Mouse (Mus musculus): ENCODE results near the gene Ybx3. TPM values are rescaled to one million over a fixed set of nuclear protein-coding genes. Genes with fewer than 3 reads are reported as not detected.

Gene Ybx3
- polyA plus RNA-seq, 1 experiment: 48.2 TPM

DNA sequence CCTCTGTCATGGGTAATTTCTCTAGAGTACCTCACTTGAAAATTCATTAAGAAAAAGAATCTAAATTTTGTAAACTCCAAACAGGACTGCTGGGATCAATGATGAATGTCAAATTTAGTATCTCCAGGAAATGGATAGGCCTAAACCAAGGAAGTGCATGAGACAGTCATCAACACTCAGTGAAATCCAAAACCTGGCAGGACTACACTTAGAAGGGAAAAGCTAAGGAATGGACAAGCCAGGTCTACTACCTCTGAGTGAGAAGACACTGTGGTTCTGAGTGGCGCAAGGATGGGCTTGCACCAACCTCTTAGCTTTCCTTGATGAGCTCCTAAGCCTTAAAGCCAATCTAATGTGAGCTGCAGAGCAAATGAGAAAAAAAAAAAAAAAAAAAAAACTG lies 2.8 kb downstream of the Ybx3 start:
- no peak overlapping the region for H3K27ac ChIP-seq (ENCODE audit: control insufficient read depth, insufficient read depth, low read length)
- TF ChIP-seq CTCF (IDR thresholded peaks at IDR 0.05; ENCODE audit: borderline replicate concordance, control insufficient read depth, extremely low read depth, insufficient read depth, low read length, poor library complexity): no peak
- no peak for TF ChIP-seq POLR2A (IDR thresholded peaks at IDR 0.05; ENCODE audit: control insufficient read depth, extremely low read depth, insufficient read depth, low read length, poor library complexity)
- no peak for DNase-seq
- H3K36me3 ChIP-seq (ENCODE audit: control insufficient read depth, insufficient read depth, low read length): no peaks in the 10 kb centered on the region
- H3K4me3 ChIP-seq (ENCODE audit: control insufficient read depth, insufficient read depth, low read length): no peak overlapping the region
- peaks cover 12% of the 10 kb centered on the region for H3K4me1 ChIP-seq (replicated peaks; ENCODE audit: control insufficient read depth, insufficient read depth, low read length)
- WGBS: 90% methylated on average over 1 of the region's 1 CpGs
- H3K27me3 ChIP-seq (ENCODE audit: control insufficient read depth, insufficient read depth, low read length): no peaks in the 10 kb centered on the region

- H3K27ac ChIP-seq (ENCODE audit: control insufficient read depth, insufficient read depth, low read length): no peak overlapping the region
- no peak overlapping the region for H3K4me3 ChIP-seq (ENCODE audit: control insufficient read depth, insufficient read depth, low read length)
- TF ChIP-seq POLR2A (IDR thresholded peaks at IDR 0.05; ENCODE audit: control insufficient read depth, extremely low read depth, insufficient read depth, low read length, poor library complexity) (no peak), CTCF (IDR thresholded peaks at IDR 0.05; ENCODE audit: borderline replicate concordance, control insufficient read depth, extremely low read depth, insufficient read depth, low read length, poor library complexity) (no peak)
- no peak for DNase-seq
- no peaks in the 10 kb centered on the region for H3K36me3 ChIP-seq (ENCODE audit: control insufficient read depth, insufficient read depth, low read length)
- peaks cover 12% of the 10 kb centered on the region for H3K4me1 ChIP-seq (replicated peaks; ENCODE audit: control insufficient read depth, insufficient read depth, low read length)
- H3K27me3 ChIP-seq (ENCODE audit: control insufficient read depth, insufficient read depth, low read length): no peaks in the 10 kb centered on the region
- WGBS: 83% methylated on average over 6 of the region's 6 CpGs
Measured at GRCm38 (mm10) chr6:131383713-131384330, 4.5 kb downstream of the Ybx3 start.

- WGBS: 81% methylated on average over 3 of the region's 3 CpGs
- no peaks in the 10 kb centered on the region for H3K36me3 ChIP-seq (ENCODE audit: control insufficient read depth, insufficient read depth, low read length)
- H3K27ac ChIP-seq (ENCODE audit: control insufficient read depth, insufficient read depth, low read length): no peak overlapping the region
- H3K4me3 ChIP-seq (ENCODE audit: control insufficient read depth, insufficient read depth, low read length): no peak overlapping the region
- H3K27me3 ChIP-seq (ENCODE audit: control insufficient read depth, insufficient read depth, low read length): no peaks in the 10 kb centered on the region
- DNase-seq: no peak
- peaks cover 12% of the 10 kb centered on the region for H3K4me1 ChIP-seq (replicated peaks; ENCODE audit: control insufficient read depth, insufficient read depth, low read length)
- TF ChIP-seq POLR2A (IDR thresholded peaks at IDR 0.05; ENCODE audit: control insufficient read depth, extremely low read depth, insufficient read depth, low read length, poor library complexity): no peak
- TF ChIP-seq CTCF (IDR thresholded peaks at IDR 0.05; ENCODE audit: borderline replicate concordance, control insufficient read depth, extremely low read depth, insufficient read depth, low read length, poor library complexity): no peak
Measured at GRCm38 (mm10) chr6:131382984-131383337, 5.3 kb downstream of the Ybx3 start.

DNA sequence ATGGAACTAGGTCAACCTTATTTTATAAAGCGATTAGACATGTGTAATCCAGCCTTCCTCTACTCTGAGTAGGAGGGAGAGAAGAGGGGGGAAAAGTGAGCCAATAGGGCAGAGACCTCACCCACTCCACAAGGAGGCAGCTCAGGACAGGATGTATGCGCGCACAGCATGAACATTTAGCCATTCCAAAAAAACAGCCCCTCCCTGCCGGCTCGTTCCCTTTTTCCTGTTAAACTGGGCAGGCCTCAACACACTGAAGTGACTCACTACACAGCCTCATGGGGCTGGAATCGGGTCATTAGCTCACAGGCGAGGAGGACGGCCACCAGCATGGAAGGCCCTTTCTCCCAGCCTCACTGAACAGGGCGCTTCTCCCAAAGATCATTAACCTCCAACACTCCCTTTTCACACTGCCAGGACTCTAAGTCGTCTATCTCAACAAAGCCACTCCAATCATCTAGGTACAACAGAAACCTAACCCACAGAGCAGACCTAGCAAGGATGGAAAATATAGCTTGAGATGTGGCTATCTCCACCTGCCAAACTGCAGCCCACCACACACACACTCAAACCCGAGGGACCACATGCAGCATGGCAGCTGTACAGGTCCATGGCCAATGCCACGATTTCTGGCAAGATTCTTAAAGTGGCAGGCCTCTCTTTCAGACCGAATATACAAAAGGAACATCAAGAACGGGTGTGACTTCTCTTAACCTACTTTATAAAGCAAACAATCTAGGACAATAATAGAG lies 5.9 kb downstream of the Ybx3 start:
- 79% methylated on average over 14 of the region's 14 CpGs for WGBS
- no peak for DNase-seq
- H3K27ac ChIP-seq (ENCODE audit: control insufficient read depth, insufficient read depth, low read length): no peak overlapping the region

GRCm38 (mm10) chr6:131378858-131379428 lies 9.3 kb downstream of the Ybx3 start:
- Histone ChIP-seq H3K27ac (ENCODE audit: control insufficient read depth, insufficient read depth, low read length) (no peak overlapping the region), H3K36me3 (ENCODE audit: control insufficient read depth, insufficient read depth, low read length) (no peaks in the 10 kb centered on the region), H3K4me1 (replicated peaks; ENCODE audit: control insufficient read depth, insufficient read depth, low read length) (no peaks in the 10 kb centered on the region), H3K4me3 (ENCODE audit: control insufficient read depth, insufficient read depth, low read length) (no peak overlapping the region), H3K27me3 (ENCODE audit: control insufficient read depth, insufficient read depth, low read length) (no peaks in the 10 kb centered on the region)
- no peak for TF ChIP-seq POLR2A (IDR thresholded peaks at IDR 0.05; ENCODE audit: control insufficient read depth, extremely low read depth, insufficient read depth, low read length, poor library complexity)
- WGBS: 96% methylated on average over 18 of the region's 18 CpGs
- DNase-seq: no peak

More for the DNA sequence above, 5.9 kb downstream of the Ybx3 start:
- Histone ChIP-seq H3K27me3 (ENCODE audit: control insufficient read depth, insufficient read depth, low read length) (no peaks in the 10 kb centered on the region), H3K36me3 (ENCODE audit: control insufficient read depth, insufficient read depth, low read length) (no peaks in the 10 kb centered on the region), H3K4me1 (replicated peaks; ENCODE audit: control insufficient read depth, insufficient read depth, low read length) (peaks cover 7% of the 10 kb centered on the region), H3K4me3 (ENCODE audit: control insufficient read depth, insufficient read depth, low read length) (no peak overlapping the region)
- no peak for TF ChIP-seq CTCF (IDR thresholded peaks at IDR 0.05; ENCODE audit: borderline replicate concordance, control insufficient read depth, extremely low read depth, insufficient read depth, low read length, poor library complexity)
- no peak for TF ChIP-seq POLR2A (IDR thresholded peaks at IDR 0.05; ENCODE audit: control insufficient read depth, extremely low read depth, insufficient read depth, low read length, poor library complexity)

- Histone ChIP-seq H3K4me1 (replicated peaks; ENCODE audit: control insufficient read depth, insufficient read depth, low read length) (no peaks in the 10 kb centered on the region), H3K4me3 (ENCODE audit: control insufficient read depth, insufficient read depth, low read length) (no peak overlapping the region)
Measured at GRCm38 (mm10) chr6:131377378-131377777, 10.9 kb downstream of the Ybx3 start.

More at GRCm38 (mm10) chr6:131377378-131377777, 10.9 kb downstream of the Ybx3 start:
- 97% methylated on average over 5 of the region's 5 CpGs for WGBS
- Histone ChIP-seq H3K36me3 (ENCODE audit: control insufficient read depth, insufficient read depth, low read length) (no peaks in the 10 kb centered on the region), H3K27me3 (ENCODE audit: control insufficient read depth, insufficient read depth, low read length) (no peaks in the 10 kb centered on the region), H3K27ac (ENCODE audit: control insufficient read depth, insufficient read depth, low read length) (no peak overlapping the region)
- TF ChIP-seq POLR2A (IDR thresholded peaks at IDR 0.05; ENCODE audit: control insufficient read depth, extremely low read depth, insufficient read depth, low read length, poor library complexity) (no peak), CTCF (IDR thresholded peaks at IDR 0.05; ENCODE audit: borderline replicate concordance, control insufficient read depth, extremely low read depth, insufficient read depth, low read length, poor library complexity) (no peak)
- no peak for DNase-seq

All from thymus, adult 2 months (tissue).